Mouse (Mus musculus) spleen, postnatal 36 days (tissue): ENCODE data around the gene Tub.

Source experiments
- DNase-seq, 2 experiments: peaks; one replicate each; pipeline ENCODE4 v3.0.0; 2022; ENCODE audit warnings: low spot score in 2 of 2, mixed read lengths in 1 of 2

Tub gene

DNA sequence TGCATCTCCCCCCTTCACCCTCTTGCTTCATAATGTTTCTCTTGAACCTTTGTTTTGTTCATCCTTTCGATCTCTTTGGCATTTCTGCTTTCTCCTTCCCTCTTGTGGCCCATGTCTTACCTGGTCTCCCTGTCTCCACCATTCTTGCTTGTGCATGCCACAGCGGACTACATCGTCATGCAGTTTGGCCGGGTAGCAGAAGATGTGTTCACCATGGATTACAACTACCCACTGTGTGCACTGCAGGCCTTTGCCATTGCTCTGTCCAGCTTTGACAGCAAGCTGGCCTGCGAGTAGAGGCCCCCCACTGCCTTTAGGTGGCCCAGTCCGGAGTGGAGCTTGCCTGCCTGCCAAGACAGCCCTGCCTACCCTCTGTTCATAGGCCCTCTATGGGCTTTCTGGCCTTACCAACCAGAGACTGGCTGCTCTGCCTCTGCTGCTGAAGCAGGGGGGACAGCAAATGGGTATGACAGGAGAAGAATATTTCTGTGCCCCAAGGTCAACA lies 79.9 kb downstream of the Tub start:
- DNase-seq = no peak

DNA sequence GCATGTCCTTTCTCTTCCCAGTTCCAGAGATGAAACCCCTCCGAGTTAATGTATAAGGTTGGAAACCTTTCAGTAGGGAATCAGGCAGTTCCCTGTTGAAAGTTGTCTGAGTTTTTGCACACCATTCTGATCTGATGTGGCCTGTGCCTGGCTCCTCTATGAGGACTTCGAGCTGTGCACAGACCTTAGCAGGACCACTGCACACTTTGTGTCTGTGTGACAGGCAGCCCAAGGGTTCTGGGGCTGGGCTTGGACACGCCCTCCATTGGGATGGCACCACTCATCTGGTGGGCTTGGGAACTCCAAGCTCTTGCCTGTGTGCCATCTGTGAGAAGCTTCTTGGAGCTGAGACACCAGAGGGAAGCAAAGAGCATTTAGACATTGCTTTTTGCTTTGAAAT lies 81.2 kb downstream of the Tub start:
- DNase-seq = no peak

DNA sequence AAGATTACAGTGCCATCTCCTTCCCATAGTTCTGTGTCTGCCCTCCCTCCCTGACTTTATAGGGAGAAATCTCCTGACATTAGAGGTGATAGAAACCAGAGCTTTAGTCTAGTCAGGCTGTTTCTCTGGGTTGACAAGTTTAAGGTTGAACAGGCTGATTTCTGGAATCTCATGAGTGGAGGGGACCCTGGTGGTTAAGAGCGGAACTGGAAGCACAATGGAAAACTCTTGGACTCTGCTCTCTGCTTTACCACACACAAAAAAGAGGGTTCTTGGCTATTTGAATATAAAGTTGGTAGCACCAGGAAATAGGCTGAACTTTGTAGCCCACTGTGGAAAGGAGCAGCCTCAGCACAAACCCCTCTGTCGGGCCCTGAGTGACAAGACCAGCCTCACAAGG lies 81.9 kb downstream of the Tub start:
- DNase-seq = no peak

DNA sequence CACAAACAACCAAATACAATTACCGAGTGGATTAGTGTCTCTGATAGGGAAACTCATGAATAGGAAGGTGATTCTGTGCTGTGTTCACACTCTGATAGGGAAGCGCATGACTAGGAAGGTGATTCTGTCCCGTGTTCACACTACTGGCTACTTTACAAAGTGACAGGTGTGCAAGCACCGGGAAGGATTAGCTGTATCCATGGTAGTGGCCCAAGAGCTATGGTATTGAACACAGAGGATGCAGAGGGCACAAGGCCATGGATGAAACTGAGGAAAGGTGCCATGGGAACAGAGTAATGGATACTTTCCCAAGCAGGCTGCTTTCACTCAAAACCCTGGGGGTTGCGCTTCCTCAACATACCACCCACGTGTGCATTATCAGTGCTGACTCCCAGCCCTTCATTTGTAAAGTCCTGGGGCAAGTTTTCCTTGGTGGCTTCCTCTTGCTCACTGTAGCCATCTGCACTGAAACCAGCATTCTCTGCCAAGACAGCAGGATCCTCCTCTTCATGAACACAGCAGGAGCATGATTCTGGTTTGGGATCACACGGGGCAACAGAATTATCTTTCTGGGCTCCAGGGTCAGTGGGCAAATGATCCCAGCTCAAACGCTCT lies 88.1 kb downstream of the Tub start:
- DNase-seq = no peak

DNA sequence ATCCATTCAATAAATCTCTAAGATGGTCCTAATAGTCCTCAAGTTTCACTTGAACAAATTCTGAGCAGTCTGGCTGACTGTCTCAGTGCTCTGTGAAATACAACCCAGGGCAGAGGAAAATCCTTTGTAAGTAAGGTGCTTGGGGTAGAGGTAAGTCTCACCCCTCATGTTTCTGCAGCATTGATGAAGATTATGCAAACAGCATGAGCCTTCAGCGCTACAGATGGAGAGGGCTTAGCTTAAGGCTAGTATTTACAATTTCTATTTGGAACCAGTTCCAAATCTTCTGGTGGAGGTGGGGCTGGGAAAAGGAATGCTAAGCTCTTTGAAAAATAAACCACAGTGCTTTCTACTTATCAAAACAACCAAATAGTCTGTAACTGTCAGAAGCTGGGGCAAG lies 88.8 kb downstream of the Tub start:
- DNase-seq = no peak

DNA sequence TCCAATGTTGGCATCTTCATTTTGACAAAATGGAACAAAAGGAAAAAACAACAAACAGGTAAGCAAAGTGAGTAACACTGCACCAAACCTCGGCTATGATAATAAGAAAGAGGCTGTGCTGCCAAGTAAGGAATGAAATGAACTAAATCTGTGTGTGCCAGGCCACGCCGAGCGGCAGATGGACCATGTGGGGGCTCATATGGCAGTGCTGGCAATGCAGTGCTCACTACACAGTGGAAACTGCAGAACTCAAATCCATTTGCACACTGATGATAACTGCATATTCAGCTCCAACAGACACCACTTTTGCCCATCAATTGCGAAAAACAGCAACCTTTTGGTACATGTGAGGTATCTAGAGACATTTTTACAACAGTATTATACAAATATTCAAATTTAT lies 89.3 kb downstream of the Tub start:
- DNase-seq = no peak

DNA sequence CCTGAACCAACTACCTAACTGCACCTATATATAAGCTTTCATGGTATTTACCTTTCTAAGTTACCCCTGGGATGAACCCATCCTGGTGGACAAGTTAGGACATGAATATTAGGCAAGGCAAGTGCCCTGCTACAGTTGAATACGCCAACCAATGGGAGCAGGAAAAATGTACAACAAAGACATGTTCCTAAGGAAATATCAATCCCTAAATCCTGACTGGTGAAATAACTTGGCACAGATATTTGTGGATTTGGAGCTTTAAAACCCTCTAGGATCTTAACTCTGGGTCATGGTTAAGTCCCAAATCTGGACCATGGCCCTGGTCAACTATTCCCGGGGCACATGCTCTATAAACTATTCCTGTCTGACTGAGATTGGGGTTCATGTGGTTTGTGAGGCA lies 95.7 kb downstream of the Tub start:
- no peak for DNase-seq

DNA sequence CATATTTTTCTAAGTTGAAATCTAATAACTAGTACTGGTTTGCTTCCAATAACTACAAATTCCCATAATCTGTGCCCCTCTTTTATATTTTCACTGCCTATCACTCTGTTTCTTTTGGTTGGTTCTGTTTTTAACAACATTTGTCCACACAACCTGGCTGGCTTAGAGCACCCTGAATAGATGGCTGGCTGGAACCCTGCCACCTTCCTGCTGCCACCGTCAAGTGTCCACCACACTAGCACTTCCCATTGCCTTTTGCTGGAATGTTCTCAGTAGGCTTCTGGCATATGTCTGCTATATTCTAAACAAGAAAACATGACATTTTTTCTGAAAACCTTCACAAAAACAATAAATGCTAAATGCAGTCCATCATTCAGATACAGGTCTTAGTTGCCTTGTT lies 100.7 kb downstream of the Tub start:
- DNase-seq = no peak

DNA sequence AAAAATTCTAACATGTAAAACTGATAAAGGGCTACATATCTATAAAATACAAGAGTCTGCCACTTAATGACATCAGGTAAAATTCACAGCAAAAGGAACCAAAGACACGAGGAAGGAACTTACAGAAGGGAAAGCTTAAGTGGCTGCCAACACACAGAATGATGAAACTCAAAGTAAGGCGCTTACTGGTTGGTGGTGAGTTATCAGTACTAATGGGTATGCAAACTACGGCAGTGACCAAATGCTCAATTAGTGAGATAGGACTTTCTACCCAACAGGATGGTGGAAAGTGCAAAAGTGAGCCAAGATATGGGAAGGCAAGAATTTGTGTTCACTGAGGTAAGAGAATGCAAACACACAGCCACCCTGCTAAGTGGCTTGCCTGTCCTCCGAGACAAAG lies 109.4 kb downstream of the Tub start:
- no peak for DNase-seq

DNA sequence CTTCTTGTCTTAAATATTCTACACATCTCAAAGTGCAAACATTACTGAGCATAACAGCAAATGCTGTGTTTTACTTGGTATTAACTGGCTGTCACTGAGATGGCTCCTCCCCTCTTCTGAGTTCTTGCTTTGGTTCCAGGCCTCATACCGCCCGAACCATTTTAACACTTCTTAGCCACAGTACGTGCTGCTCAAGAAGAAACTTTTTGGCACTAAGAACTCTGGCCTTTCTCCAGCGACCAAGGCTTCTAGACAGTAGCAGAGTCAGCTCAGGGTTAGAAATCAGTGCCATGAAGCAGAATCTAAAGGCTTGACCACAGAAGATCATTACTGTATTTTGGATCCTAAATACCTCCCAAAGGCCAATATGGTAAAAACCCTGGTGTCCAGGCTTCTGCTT lies 119.5 kb downstream of the Tub start:
- no peak for DNase-seq

DNA sequence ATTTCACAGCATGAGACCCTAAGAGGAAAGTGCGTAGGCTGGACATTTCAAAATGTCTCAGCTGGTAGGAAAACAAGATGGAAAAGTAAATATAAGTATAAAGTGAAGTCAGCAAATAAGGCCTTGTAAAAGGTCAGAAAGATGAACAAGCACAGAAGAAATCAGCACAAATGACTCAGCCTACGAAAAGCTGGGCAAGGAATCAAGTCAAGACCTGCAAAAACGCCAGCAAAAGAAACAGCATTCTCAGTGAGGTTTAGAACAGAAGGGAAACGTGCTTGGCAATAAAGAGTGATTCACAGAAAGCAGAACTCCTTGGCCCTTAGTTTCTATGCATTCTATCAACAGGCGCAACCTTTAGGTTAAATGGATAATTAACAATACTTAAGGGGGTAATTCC lies 122.2 kb downstream of the Tub start:
- DNase-seq = no peak

DNA sequence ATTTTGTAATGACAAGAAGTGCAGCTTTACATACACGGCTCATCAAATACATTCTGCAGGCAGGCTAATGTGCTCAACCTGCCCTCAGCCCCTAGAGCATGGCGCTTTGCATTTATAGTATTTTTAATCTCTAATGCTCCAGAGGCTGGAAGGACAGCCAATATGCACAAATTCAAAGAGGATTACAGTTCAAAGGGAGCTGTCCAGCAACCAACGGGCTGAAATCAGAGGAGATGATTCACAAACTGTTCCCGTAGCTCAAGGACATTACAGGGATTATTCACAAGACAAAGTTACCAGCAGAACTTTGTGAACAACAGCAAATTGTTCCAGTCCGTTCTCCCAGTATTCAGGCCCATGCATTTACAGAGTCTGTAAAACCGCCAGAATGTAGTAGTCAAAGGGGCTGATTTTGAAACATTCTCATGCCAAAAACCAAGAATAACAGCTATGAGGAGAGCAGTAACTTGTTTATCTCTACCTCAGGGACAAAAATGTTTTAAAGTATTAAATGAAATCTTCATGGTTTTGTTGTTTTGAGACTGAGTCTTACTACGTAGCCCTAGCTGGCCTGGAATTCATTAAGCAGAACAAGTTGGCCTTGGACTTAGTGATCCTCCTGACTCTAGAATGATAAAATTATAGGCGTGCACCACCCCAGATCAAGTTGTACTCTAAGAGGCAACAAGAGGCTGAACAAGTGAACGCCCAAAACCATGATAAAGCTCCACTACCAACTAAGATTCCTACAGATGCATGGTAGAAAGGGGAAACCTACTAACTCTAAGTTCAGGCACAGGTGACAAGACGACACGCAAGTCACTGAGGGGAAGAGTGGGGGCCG lies 132.4 kb downstream of the Tub start:
- no peak for DNase-seq

DNA sequence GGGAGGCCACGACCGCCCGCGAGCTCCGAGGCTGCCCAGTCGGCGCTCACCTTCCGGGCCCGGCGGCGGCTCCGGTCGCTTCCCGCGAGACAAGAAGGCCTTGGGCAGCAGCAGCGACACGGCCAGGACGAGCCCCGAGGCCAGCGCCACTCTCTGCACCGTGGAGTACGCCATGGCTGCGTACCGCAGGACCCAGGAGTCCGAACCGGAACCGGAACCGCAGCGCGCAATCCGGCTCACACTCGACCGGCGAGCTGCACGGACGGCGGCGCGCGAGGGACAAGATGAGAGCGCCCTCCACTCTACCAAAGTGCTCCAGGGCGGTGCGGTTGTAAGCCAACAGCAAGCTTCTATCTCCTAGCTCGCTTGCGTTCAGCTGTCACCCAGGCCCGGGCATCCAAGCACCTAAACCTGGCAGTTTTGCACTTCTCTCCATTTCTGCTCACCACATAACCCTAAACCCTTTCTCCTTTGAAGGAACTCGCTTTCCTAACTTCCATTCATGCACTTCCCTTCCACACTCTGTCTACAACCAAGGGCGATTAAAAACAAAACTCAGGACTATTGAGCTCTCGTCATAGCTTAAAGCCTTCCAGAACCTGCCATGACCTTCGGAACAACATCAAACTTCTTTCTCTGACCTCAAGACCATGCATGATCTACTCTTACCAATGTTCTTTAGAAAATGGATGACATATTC lies 133.1 kb downstream of the Tub start, which contains the start of gene Ric3:
Gene Ric3 (minus strand): TSS at position 219 of the 700 bp plus-strand sequence.
- DNase-seq = no peak

DNA sequence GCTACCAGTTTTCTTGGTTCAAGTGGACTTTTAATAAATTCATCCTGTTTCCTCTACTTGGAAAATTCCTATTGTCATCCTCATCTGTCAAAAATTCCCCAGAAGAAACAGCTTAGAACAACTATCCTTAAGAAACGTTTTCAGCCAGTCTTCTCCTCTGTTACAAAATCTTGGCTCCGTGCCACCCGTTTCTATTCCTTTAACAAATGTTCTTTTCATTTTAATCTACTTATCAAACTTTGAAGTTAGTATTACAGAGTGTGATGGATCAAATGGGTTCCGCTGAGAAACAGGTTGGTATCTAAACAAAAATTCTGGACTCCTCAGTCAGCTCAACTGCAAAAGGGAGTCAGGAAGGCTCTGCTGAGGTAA lies 133.7 kb downstream of the Tub start:
- DNase-seq = no peak
